In genomic region chr6:120819294-120819693, GRCm38 (mm10) we compare ENCODE assay signal across 20 mouse cellular contexts. TPM values are rescaled to one million over a fixed set of nuclear protein-coding genes. Genes with fewer than 3 reads are reported as not detected.
DNase-seq lines count a peak whose midpoint lies in the region; ATAC-seq and TF ChIP-seq lines count a peak whose summit lies in the region.
"Had no signal": no experiment of that assay in that cellular context is flagged by ENCODE, and none has a peak within 500 bp of the region (broad histone marks: within the 10 kb centered on the region; RNA-seq: fewer than 3 reads in every experiment).

No protein-coding gene starts in this region.

- peaks cover 7% of the 10 kb centered on the region; the same call in 1 of the 2 replicates for H3K9me3 ChIP-seq in liver, embryonic 12.5 days (replicated peaks)
- H3K9me3 ChIP-seq in liver, embryonic 11.5 days (ENCODE audit: control insufficient read depth, low read length) = peaks cover 3% of the 10 kb centered on the region; the same call in 1 of the 2 replicates
- H3K9me3 ChIP-seq in liver, postnatal 0 days (ENCODE audit: low read length) = no peaks in the 10 kb centered on the region
- no peaks in the 10 kb centered on the region for H3K9me3 ChIP-seq in midbrain, embryonic 13.5 days
- no peaks in the 10 kb centered on the region for H3K9me3 ChIP-seq in hindbrain, embryonic 13.5 days
- H3K9me3 ChIP-seq: midbrain, embryonic 12.5 days had no signal

- H3K4me3 ChIP-seq in liver, embryonic 12.5 days = no peak overlapping the region; the same call in 1 of the 2 replicates
- no peak overlapping the region for H3K4me3 ChIP-seq in liver, embryonic 11.5 days (ENCODE audit: low read depth, low read length)
- peak overlapping the region; percentile 100 for H3K4me3 ChIP-seq in liver, postnatal 0 days (ENCODE audit: low read depth, low read length)
- H3K4me3 ChIP-seq in midbrain, embryonic 13.5 days (replicated peaks) = no peak overlapping the region
- no peak overlapping the region for H3K4me3 ChIP-seq in hindbrain, embryonic 13.5 days
- H3K4me3 ChIP-seq: embryonic facial prominence, embryonic 13.5 days; left cerebral cortex, adult 2 months; midbrain, embryonic 12.5 days had no signal

- peak; percentile 52 for DNase-seq in adrenal gland, adult 2 months
- no peak for DNase-seq in adrenal gland, postnatal 4 days (ENCODE audit: low spot score in 2 of 2)
- no peak for DNase-seq in liver, embryonic 11.5 days (ENCODE audit: low spot score)
- DNase-seq in kidney, postnatal 10 days = peak; percentile 22
- no peak for DNase-seq in liver, postnatal 0 days
- DNase-seq: cerebellum, adult 11 months; cerebellum, postnatal 14 days; layer of hippocampus, adult 9-11 months; lung, embryonic 14.5 days; lung, postnatal 36 days had no signal

- TF ChIP-seq EP300 in liver, postnatal 0 days (IDR thresholded peaks at IDR 0.05; ENCODE audit: low read depth) = no peak

- WGBS in liver, embryonic 12.5 days (ENCODE audit: insufficient replicate concordance) = 84% methylated on average over 2 of the region's 2 CpGs
- 96% methylated on average over 2 of the region's 2 CpGs for WGBS in liver, embryonic 11.5 days
- 89% methylated on average over 2 of the region's 2 CpGs for WGBS in liver, postnatal 0 days (ENCODE audit: insufficient replicate concordance)
- 95% methylated on average over 2 of the region's 2 CpGs for WGBS in midbrain, embryonic 13.5 days
- 98% methylated on average over 2 of the region's 2 CpGs for WGBS in hindbrain, embryonic 13.5 days

- peaks cover 36% of the 10 kb centered on the region for H3K4me1 ChIP-seq in liver, embryonic 12.5 days
- H3K4me1 ChIP-seq in liver, embryonic 11.5 days (replicated peaks; ENCODE audit: control insufficient read depth, insufficient read depth, low read length) = peaks cover 8% of the 10 kb centered on the region; the same call in 1 of the 2 replicates
- peaks cover 18% of the 10 kb centered on the region for H3K4me1 ChIP-seq in liver, postnatal 0 days (ENCODE audit: insufficient read depth)
- peaks cover 24% of the 10 kb centered on the region for H3K4me1 ChIP-seq in midbrain, embryonic 13.5 days (replicated peaks)
- H3K4me1 ChIP-seq in hindbrain, embryonic 13.5 days (replicated peaks) = peaks cover 24% of the 10 kb centered on the region

- peak overlapping the region; percentile 83 for H3K4me2 ChIP-seq in liver, embryonic 12.5 days
- H3K4me2 ChIP-seq in liver, embryonic 11.5 days = no peak overlapping the region; the same call in 1 of the 2 replicates
- peak overlapping the region; percentile 84 for H3K4me2 ChIP-seq in liver, postnatal 0 days (ENCODE audit: low read depth, low read length)
- no peak overlapping the region for H3K4me2 ChIP-seq in midbrain, embryonic 13.5 days (replicated peaks)
- H3K4me2 ChIP-seq in hindbrain, embryonic 13.5 days = no peak overlapping the region
- H3K4me2 ChIP-seq: embryonic facial prominence, embryonic 13.5 days; heart, embryonic 11.5 days; hindbrain, embryonic 14.5 days; lung, embryonic 14.5 days; midbrain, embryonic 12.5 days had no signal

- TF ChIP-seq CTCF in liver, postnatal 0 days (IDR thresholded peaks at IDR 0.05; ENCODE audit: low read depth) = no peak

- peaks cover 36% of the 10 kb centered on the region for H3K36me3 ChIP-seq in liver, embryonic 12.5 days
- peaks cover 25% of the 10 kb centered on the region for H3K36me3 ChIP-seq in liver, embryonic 11.5 days (ENCODE audit: control insufficient read depth, insufficient read depth, low read length)
- H3K36me3 ChIP-seq in liver, postnatal 0 days (replicated peaks; ENCODE audit: insufficient read depth, low read length) = peaks cover 28% of the 10 kb centered on the region
- H3K36me3 ChIP-seq in midbrain, embryonic 13.5 days = peaks cover 25% of the 10 kb centered on the region
- peaks cover 24% of the 10 kb centered on the region for H3K36me3 ChIP-seq in hindbrain, embryonic 13.5 days

- H3K27ac ChIP-seq in liver, embryonic 12.5 days = peak overlapping the region; percentile 49; the same call in 1 of the 2 replicates
- no peak overlapping the region for H3K27ac ChIP-seq in liver, embryonic 11.5 days (ENCODE audit: low read depth, low read length)
- H3K27ac ChIP-seq in liver, postnatal 0 days (ENCODE audit: low read depth) = peak overlapping the region; percentile 99; the same call in 1 of the 2 replicates
- no peak overlapping the region for H3K27ac ChIP-seq in midbrain, embryonic 13.5 days
- no peak overlapping the region for H3K27ac ChIP-seq in hindbrain, embryonic 13.5 days
- H3K27ac ChIP-seq: embryonic facial prominence, embryonic 13.5 days; hindbrain, embryonic 14.5 days; left cerebral cortex, adult 2 months; midbrain, embryonic 12.5 days had no signal

- 0 out of 2 replicates have a peak overlapping the region, but pooled peaks have one; percentile 86 for H3K9ac ChIP-seq in liver, embryonic 12.5 days
- no peak overlapping the region for H3K9ac ChIP-seq in liver, embryonic 11.5 days (ENCODE audit: low read depth, low read length)
- H3K9ac ChIP-seq in liver, postnatal 0 days (replicated peaks) = peak overlapping the region; percentile 96; the same call in 1 of the 2 replicates
- no peak overlapping the region for H3K9ac ChIP-seq in midbrain, embryonic 13.5 days (replicated peaks)
- H3K9ac ChIP-seq in hindbrain, embryonic 13.5 days = no peak overlapping the region
- H3K9ac ChIP-seq: embryonic facial prominence, embryonic 13.5 days; hindbrain, embryonic 14.5 days; lung, embryonic 14.5 days; midbrain, embryonic 12.5 days had no signal

- H3K27me3 ChIP-seq in liver, embryonic 12.5 days (replicated peaks) = no peaks in the 10 kb centered on the region
- H3K27me3 ChIP-seq in liver, embryonic 11.5 days (replicated peaks; ENCODE audit: control insufficient read depth, insufficient read depth, low read length) = no peaks in the 10 kb centered on the region
- H3K27me3 ChIP-seq in liver, postnatal 0 days (ENCODE audit: insufficient read depth, low read length) = no peaks in the 10 kb centered on the region
- no peaks in the 10 kb centered on the region for H3K27me3 ChIP-seq in midbrain, embryonic 13.5 days
- H3K27me3 ChIP-seq in hindbrain, embryonic 13.5 days = no peaks in the 10 kb centered on the region
- H3K27me3 ChIP-seq: embryonic facial prominence, embryonic 13.5 days; midbrain, embryonic 12.5 days had no signal

- no peak for ATAC-seq in liver, embryonic 12.5 days
- no peak for ATAC-seq in liver, embryonic 11.5 days (replicated peaks; ENCODE audit: low FRiP score)
- no peak for ATAC-seq in liver, postnatal 0 days
- no peak for ATAC-seq in midbrain, embryonic 13.5 days
- ATAC-seq in hindbrain, embryonic 13.5 days (ENCODE audit: low FRiP score) = no peak
- ATAC-seq: forebrain, embryonic 16.5 days had no signal

RNA-seq across cellular contexts. Expression of gene Atp6v1e1, which starts 3.3 kb away (rescaled TPM):
- total RNA-seq in adrenal gland, adult 2 months (2021) = 100 to 1,000 TPM; 362 to 464 TPM
- polyA plus RNA-seq in adrenal gland, adult 2 months (2012; rRNA removed) = 241 and 338 TPM in 2 replicates
- 100 to 1,000 TPM; 257 to 268 TPM for total RNA-seq in adrenal gland, postnatal 4 days (2021)
- 150 and 151 TPM in 2 replicates for polyA plus RNA-seq in liver, embryonic 12.5 days (2016; fragmentation: Nextera tagmentation; extraction: Ambion mirVana)
- polyA plus RNA-seq in liver, embryonic 11.5 days (2014; fragmentation: Nextera tagmentation; extraction: Ambion mirVana) = 160 and 164 TPM in 2 replicates
- 193 and 199 TPM in 2 replicates for polyA plus RNA-seq in liver, postnatal 0 days (2015; fragmentation: Nextera tagmentation; extraction: Ambion mirVana)
- 221 and 234 TPM in 2 replicates for polyA plus RNA-seq in midbrain, embryonic 13.5 days (2015; fragmentation: Nextera tagmentation; extraction: Ambion mirVana)
- polyA plus RNA-seq in hindbrain, embryonic 13.5 days (2015; fragmentation: Nextera tagmentation; extraction: Ambion mirVana) = 255 and 262 TPM in 2 replicates

RNA-seq across cellular contexts. Expression of gene Bcl2l13, which starts 16.7 kb away (rescaled TPM):
- total RNA-seq in adrenal gland, adult 2 months (2021) = 10 to 100 TPM; 70.4 to 84.6 TPM
- 24.1 and 30.2 TPM in 2 replicates for polyA plus RNA-seq in adrenal gland, adult 2 months (2012; rRNA removed)
- total RNA-seq in adrenal gland, postnatal 4 days (2021) = 10 to 100 TPM; 59.4 to 61.9 TPM
- 50.3 and 50.6 TPM in 2 replicates for polyA plus RNA-seq in liver, embryonic 12.5 days (2016; fragmentation: Nextera tagmentation; extraction: Ambion mirVana)
- polyA plus RNA-seq in liver, embryonic 11.5 days (2014; fragmentation: Nextera tagmentation; extraction: Ambion mirVana) = 52.3 and 66.2 TPM in 2 replicates
- polyA plus RNA-seq in liver, postnatal 0 days (2015; fragmentation: Nextera tagmentation; extraction: Ambion mirVana) = 18.4 and 20.4 TPM in 2 replicates
- 32.3 and 32.5 TPM in 2 replicates for polyA plus RNA-seq in midbrain, embryonic 13.5 days (2015; fragmentation: Nextera tagmentation; extraction: Ambion mirVana)
- 28.8 and 29.4 TPM in 2 replicates for polyA plus RNA-seq in hindbrain, embryonic 13.5 days (2015; fragmentation: Nextera tagmentation; extraction: Ambion mirVana)

RNA-seq across cellular contexts. Expression of gene Slc25a18, which starts 45.9 kb away (rescaled TPM):
- under 1 TPM; 0.14 to 0.21 TPM for total RNA-seq in adrenal gland, adult 2 months (2021)
- polyA plus RNA-seq in adrenal gland, adult 2 months (2012; rRNA removed) = 0.62 and 1.3 TPM in 2 replicates
- 1 to 10 TPM; 1.8 to 2.1 TPM for total RNA-seq in adrenal gland, postnatal 4 days (2021)
- polyA plus RNA-seq in liver, embryonic 12.5 days (2016; fragmentation: Nextera tagmentation; extraction: Ambion mirVana) = 0.18 TPM in 1 of 2 replicates, not detected in the other
- 0.08 TPM in 1 of 2 replicates, not detected in the other for polyA plus RNA-seq in liver, embryonic 11.5 days (2014; fragmentation: Nextera tagmentation; extraction: Ambion mirVana)
- polyA plus RNA-seq in liver, postnatal 0 days (2015; fragmentation: Nextera tagmentation; extraction: Ambion mirVana) = 0.05 TPM in 1 of 2 replicates, not detected in the other
- polyA plus RNA-seq in midbrain, embryonic 13.5 days (2015; fragmentation: Nextera tagmentation; extraction: Ambion mirVana) = 3.8 and 4.2 TPM in 2 replicates
- 6.9 and 7.9 TPM in 2 replicates for polyA plus RNA-seq in hindbrain, embryonic 13.5 days (2015; fragmentation: Nextera tagmentation; extraction: Ambion mirVana)
- total RNA-seq: granulocyte monocyte progenitor cell, adult 5-6 weeks had no signal

Comparison
In these comparisons a context has a peak if more than half of its experiments do, and no peak if none do; other contexts are left out.
1. DNase-seq: peak in adrenal gland, adult 2 months (single experiment) and kidney, postnatal 10 days (single experiment); none in adrenal gland, postnatal 4 days (0 of 2), liver, embryonic 11.5 days (single experiment) and liver, postnatal 0 days (single experiment).
2. H3K27ac ChIP-seq: peak in liver, embryonic 12.5 days (single experiment) and liver, postnatal 0 days (single experiment); none in liver, embryonic 11.5 days (single experiment), midbrain, embryonic 13.5 days (single experiment) and hindbrain, embryonic 13.5 days (single experiment).
3. H3K4me2 ChIP-seq: peak in liver, embryonic 12.5 days (single experiment) and liver, postnatal 0 days (single experiment); none in liver, embryonic 11.5 days (single experiment), midbrain, embryonic 13.5 days (single experiment) and hindbrain, embryonic 13.5 days (single experiment).
4. H3K9ac ChIP-seq: peak in liver, embryonic 12.5 days (single experiment) and liver, postnatal 0 days (single experiment); none in liver, embryonic 11.5 days (single experiment), midbrain, embryonic 13.5 days (single experiment) and hindbrain, embryonic 13.5 days (single experiment).